Mouse (Mus musculus): ENCODE measurements around the gene Ube2g1.

DNA sequence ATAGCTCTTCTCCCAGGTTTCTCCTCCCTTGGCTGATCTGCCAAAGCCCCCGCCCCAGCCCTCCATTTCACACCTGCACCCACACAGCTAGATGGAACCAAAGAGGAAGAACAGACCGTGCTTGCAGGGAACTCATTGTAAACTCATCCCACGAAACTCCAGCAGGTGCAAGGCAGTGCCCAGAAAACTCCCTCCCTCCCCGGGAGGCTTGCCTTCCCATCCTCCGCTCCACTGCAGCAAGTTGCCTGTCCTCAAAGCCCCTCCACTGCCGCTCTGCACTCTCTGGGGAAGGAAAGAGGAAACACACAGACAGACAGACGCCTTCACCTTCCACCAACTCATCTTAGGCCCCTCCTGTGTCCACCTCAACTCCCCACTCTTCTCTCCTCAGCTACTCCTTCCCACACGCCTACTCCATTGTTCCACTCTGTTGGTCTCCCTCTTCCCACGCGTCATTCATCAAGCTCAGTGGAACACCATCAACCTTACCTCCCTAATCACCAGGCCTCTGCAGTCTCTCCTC, 40.2 kb upstream of the Ube2g1 start:
- TF ChIP-seq CTCF (IDR thresholded peaks at IDR 0.05; ENCODE audit: low read depth, low read length) (no peak), POLR2A (IDR thresholded peaks at IDR 0.05; ENCODE audit: borderline replicate concordance, low read depth, low read length) (no peak)

Data from bone marrow macrophage, adult 2 months (primary cell).